Mouse (Mus musculus) gastrocnemius, postnatal 14 days (tissue): ENCODE measurements around the gene Clba1. TPM values are rescaled to one million over a fixed set of nuclear protein-coding genes. Genes with fewer than 3 reads are reported as not detected.

Experiments used
- DNase-seq: peaks from one replicate; pipeline ENCODE4 v3.0.0; 2021; ENCODE audit warnings: mixed read lengths
- intact Hi-C: fragments of 180-260 bp; cut with DNase I; formaldehyde crosslinking; loops from one replicate; pipeline ENCODE4 v1.15.1; 2025; ENCODE audit warnings: low total_unique reads
- total RNA-seq, 2 experiments: library from RNA; stranded (reverse); gene quantifications; 2 replicates each; pipeline ENCODE4 v1.2.3; 2021

The Clba1 gene
- total RNA-seq, 2 experiments from 2014 or later = 0.62 to 0.73 TPM

DNA sequence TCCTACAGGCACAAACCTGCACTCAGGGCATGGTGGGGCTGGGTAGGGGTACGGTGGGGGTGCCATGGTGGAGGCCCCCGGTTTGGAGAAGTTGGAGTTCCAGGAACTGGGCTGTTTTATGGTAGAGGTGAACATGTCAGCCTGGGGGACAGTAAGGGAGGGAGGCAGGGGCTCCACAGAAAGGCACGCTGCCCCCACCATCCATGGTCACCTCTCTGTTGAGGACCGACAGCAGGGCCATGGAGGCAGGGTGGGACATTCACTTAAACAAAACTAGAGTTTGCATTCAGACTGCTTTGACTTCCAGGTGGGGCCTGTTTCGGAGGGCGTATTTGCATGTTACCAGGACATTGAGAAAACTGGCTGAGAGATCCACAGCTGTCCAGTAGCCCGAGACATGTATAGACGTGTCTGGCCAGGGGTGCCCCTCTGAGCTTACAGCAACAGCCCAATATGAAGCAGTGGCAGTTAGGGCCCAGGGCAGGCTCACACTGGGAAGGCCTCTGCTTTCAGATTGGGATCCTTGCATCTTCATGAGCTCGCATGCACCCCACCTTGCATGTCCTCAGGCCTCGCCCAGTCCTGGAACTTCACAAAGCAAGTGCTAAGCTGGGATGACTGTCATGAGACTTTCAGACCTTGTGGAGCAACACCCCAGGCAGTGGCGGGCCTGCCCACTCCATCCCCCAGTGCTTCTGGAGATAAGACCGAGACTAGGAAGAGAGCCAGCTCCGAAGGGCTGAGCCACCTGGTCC lies 15.0 kb upstream of the Clba1 start:
- intact Hi-C loops = no loop called here

DNA sequence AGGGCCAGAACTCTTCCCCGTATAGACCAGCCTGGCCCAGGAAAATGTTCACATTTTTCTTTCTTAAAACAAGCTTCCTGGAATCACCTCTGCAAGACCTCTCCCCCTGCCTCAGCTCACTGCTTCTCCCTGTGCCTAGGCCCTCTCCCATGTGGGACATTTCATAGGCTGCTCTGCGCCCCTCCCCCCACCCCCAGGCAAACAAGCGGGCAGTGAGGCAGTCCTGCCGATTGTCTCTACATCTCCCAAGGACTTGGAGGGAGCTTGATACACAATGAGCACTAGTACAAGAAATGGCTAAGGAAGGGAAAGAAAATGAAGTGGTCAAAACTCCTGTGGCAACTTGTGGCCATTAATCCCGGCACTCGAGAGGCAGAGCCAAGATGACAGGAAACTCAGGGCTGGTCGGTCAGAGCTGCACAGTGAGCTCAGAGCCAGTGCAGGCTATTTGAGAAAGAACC lies 14.4 kb upstream of the Clba1 start:
- intact Hi-C loops = no loop called here
- DNase-seq = no peak

More for the DNA sequence above, 15.0 kb upstream of the Clba1 start:
- DNase-seq = peak; percentile 47

DNA sequence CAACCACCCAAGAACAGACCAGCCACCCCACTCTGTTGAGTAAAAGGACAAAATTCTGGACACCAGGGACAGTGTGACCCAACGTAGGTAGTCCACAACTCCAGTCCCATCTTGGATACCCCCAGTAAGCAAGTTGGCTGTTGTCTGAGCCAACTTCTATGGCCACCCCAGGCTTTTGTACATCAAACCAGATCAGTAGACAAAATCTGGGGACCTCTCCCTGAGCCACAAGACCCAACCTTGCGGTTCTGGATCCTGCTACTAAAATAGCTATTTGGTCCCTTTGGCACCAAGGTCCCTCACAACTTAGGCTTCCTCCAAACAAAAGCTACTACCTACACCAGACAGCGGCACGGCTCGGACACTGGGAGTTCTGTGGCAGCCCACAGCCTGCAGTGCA lies 13.7 kb upstream of the Clba1 start:
- intact Hi-C loops = no loop called here
- DNase-seq = no peak

DNA sequence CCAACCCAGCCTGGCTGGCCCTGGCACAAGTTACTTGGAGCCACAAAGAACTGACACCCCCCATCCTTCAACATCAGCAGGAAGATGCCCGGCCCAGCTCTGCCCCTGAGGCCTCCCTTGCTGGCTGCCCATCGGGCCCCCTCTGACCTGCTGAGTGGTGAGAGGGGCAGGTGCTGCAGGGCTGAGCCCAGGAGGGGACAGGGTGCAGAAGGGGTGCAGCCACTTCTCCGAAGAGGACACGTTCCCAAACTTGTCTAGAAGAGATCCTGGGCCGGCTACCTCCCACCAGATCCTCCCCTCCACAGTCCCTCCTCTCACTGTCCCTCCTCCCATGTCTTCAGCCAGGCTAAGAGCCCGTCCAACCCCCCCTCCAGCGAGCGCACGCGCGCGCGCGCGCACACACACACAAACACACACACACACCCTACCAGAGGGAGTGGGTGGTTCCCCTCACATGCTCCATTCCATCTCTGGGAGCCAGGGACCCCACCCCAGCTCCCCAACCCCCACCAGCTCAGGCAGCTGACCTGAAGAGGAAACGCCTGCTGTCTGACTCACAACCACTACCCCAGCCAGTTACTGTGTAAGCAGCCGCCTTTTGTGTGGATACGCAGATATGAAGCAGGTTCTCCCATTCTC lies 13.2 kb upstream of the Clba1 start:
- DNase-seq = peak; percentile 71
- intact Hi-C loops = no loop called here

DNA sequence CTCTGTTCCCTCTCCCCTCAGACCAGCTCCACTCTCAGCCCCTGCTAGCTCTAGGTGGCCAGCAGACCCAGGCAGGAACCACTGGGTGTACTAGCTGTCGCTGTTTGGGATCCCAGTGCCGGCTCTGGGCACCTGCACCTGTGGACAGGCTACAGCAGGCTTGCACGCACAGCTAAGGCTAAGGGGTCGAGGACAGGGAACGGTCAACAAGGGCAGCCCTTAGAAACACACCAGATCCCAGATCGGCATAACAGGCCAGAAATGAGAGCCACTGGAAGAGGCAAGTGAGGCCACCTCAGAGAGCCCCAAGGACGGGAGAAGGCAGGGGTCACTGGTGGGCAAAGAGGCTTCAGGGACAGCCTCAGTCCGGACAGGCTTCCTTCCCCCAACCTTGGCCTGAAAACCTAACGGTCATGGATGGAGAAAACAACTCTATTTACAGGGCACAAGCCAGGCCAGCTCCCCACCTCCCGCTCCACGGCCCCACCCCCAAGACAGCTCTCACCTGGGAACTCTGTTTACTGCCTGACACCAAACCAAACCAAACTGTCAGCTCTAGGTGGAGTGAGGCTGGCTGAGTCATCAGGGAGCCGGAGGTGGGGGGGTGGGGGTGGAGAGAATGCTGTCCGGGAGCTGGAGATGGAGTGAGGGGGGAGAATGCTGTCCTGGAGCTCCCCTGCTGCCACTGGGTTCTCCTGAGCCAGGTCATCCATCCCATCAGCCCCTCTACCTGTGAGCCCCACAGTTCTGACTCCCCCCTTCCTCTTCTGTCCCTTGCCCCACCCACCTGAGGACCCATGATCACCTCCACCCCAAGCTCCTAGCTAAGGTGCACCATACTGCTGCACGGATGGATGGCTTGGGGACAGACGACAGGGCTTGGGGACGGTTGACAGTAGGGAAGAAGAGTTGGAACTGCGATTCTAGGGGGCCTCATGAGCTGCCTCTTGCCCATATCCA lies 11.9 kb upstream of the Clba1 start:
- intact Hi-C loops = no loop called here
- no peak for DNase-seq

DNA sequence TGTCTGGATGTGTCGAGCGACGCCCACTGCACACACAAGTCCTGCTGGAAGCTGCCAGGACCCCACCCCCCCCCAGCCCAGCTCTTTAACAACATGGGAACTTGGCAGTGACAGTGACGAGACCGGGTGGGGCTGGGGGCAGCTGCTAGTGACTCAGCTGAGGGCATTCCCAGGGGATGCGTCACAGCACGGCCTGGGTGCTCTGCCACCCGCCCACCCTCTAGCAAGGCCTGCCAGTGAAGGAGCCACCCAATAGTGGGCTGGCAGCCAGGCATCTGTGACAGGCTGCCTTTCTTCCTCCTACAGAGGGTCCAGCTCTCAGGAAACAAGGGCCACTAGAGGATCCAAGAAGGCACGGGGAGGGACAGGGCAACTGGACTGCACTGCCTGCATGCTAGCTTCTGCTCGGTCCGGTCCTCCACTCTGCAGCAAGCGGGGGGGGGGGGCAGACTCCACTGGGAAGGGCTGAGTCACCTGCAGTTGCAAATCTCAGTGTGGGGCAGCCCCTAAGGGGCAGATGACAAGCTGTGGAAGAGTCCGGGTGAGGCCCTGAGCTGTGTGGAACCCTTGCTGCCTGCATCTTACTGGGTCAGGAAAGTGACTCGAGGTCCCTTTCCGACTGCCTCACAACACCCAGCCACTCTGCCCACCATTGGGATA lies 10.9 kb upstream of the Clba1 start:
- intact Hi-C loops = no loop called here
- peak; percentile 40 for DNase-seq

DNA sequence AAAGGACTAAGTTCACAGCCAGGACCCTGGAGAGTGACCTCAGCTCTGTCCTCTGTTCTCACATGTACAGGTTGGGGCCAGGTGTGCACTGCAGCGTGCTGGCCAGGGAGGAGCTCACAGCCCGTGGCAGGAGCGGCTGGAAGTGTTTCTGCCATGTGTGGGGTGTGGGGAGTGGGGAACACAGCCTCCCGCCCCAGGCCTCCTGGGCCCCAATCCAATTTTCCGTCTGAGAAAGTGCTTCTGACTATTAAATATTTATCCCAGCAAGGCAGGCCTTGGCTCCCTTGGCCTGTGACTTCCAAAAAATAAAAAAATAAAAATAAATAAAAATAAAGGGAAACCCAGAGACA lies 10.4 kb upstream of the Clba1 start:
- intact Hi-C loops = no loop called here
- peak; percentile 41 for DNase-seq

DNA sequence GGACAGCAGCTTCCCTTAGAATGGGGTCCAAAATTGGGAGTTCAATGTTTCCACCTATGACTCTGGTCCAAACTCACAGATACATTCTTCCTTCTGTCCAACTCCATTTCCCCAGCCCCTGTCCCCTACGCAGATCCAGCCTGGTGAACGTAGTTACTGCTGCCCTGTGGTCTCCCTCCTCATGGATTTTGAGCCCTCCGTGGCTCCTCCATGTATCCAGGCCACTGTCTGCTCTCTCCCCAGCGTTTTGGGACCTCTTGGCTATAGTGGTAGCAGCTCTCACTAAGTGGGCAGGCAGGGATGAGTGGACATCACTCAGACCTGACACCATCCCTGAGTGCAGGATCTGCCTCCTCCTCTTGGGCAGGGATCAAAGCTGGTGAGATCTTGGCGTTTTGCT lies 10.0 kb upstream of the Clba1 start:
- no peak for DNase-seq
- intact Hi-C loops = no loop called here

DNA sequence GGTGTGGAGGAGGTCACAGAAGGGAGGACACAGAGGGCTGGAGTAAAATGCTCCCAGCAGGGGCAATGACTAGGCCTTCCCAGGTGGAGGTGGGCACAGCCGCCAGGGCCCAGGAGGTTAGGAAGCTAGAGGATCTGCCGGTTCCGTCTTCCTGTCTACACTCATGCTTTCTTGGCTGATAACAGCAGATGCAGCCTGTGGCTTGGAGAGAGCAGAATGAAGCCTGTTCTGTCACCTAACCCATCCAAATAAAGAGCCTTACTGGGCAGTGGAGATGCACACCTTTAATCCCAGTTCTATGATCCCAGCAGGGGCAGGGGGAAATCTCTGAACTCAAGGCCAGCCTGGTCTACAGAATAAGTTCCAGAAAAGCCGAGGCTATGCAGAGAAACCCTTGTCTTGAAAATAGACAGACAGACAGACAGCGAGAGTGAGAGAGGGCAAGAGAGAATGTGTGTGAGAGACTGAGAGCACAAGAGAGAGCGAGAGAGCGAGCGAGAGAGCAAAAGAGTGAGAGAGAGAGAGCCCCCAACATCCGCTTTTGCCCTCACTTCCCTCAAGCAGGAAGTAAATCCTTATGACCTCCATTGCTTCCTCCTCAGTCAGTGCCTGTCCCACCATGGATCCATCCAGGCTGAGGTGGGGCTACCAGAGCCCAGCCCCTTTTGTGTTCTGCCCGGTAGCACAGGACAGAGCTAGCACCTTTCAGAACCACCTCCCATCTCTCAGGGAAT lies 9.3 kb upstream of the Clba1 start:
- intact Hi-C loops = no loop called here
- DNase-seq = peak; percentile 4

DNA sequence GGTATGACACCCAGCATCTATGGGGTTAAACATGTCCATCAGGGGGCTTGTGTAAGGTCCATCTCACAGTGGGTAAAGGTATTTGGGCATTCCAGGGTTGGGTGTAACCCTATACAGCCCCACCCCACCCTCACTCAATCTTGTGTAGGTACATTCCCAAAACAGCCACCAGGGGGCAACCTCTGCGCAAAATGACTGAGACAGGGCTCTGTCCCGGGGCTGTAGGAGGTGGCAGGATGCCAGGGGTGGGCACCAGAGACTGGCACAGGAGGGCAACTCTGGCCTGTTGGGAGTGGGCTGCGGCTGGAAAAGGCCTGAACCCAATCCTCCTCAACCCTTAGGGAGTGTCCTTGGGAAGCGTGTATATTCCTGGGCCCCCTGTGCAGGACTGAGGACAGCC lies 8.3 kb upstream of the Clba1 start:
- intact Hi-C loops = loop anchor here (5.0 kb wide), 1 partner anchor 42 kb away; no protein-coding TSS in a partner anchor
- peak; percentile 63 for DNase-seq

DNA sequence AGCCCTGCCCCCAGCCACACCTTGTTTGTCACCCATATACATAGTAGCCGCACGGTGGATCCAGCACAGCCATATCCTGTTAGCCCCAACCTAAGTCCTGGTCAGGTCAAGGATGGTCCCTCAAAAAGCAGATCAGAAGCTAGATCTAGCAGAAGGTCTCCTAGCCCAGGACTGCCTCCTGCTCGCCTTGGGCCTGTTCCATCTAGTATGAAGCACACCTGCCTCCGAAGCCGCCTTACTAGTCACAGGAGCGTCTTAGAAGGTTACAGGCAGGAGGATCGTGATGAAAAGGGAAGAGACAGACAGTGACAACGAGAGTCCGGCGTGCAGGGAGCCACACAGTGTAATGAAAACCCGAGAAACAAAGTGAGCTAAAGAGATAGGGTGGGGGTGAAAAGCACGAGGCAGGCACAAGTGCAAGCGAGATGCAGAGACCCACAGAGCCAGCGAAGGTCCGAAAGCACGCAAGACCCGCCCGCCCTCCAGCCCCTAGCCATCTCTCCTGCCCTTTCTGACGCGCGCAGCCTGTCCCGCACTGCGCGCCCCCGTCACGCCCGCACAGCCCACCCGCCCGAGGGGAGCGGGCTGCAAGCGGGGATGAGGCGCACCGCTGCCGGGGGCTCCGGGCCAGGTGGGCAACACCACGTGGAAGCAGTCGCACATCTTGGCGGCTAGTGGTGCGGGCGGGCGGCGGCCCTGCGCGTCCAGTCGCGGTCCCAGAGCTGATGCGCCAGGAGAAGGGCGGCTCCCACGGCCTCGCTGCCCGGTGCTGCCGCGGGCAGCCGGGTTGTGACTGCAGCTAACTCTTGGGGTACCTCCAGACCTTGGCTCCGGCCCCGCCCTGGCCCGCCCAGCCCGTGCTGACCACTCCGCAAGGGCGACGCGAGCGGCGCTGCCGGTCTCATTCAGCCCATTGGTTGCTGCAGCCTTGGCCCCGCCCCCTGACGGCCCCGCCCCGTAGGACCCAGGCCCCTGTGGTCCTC lies 6.6 kb upstream of the Clba1 start, which contains the start of gene Ahnak2:
Gene Ahnak2, minus strand, starts transcription at position 794 of the 983 bp plus-strand sequence.
- intact Hi-C loops = loop anchor here (5.0 kb wide), 1 partner anchor 40 kb away; no protein-coding TSS in a partner anchor
- DNase-seq = peak; percentile 57

DNA sequence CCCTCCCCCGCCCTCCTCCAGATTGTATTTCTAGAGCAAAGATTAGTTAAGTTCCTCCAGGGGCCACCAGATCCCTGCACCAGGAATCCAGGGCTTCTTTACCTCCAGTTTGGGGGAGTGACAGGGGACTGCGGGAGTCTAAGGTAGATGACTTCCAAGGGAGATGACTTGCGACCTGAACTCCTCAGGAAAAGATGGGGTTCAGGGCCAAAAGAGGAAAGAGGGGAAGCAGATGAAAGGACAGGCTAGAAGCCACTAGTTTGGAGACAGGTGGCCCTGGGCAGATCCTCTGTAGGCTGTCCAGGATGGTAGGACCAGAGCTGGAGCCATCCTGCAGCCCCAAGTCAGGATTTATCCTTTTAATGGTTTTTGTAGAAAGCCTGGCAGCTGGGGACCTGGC lies 5.8 kb upstream of the Clba1 start:
- peak; percentile 3 for DNase-seq
- intact Hi-C loops = loop anchor here (5.0 kb wide), 1 partner anchor 39 kb away; no protein-coding TSS in a partner anchor

DNA sequence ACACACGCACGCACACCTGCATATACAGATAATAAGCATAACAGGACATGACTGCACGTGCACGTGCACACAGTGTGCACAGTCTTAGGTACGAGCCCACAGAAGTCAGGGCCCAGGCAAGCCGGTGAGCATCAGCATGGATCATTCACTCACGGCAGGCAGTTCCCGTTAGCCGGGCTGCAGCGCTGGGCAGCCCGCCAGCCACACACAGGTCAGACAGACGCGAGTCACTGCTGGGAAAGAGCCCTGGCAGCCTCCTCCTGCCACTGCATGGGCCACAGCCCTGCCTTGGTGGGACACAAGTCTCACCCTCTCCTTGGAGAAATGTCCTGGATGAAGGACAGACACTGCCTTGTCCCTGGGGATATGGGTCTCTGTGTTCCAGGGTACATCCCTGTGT lies 4.7 kb upstream of the Clba1 start:
- intact Hi-C loops = loop anchor here (5.0 kb wide), 1 partner anchor 38 kb away; no protein-coding TSS in a partner anchor
- DNase-seq = no peak

DNA sequence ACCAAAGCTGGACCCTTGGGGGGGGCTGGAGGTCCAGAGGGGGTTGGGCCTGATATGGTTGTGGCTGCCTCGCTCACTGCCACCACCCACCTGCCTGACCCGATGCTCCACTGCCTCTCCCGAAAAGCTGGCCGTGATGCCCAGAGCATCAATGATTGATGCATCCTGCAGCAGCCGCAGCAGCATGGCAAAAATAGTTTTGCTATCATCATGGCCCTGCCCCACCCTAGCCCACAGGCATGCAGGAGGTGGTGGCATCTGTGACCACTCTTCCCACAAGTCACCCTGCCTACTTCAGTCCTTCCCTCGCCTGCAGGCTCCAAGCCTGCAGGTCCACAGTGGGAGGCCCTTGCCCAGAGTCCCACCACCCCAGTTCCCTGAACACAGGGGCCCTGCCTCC lies 2.7 kb upstream of the Clba1 start:
- intact Hi-C loops = no loop called here
- no peak for DNase-seq

DNA sequence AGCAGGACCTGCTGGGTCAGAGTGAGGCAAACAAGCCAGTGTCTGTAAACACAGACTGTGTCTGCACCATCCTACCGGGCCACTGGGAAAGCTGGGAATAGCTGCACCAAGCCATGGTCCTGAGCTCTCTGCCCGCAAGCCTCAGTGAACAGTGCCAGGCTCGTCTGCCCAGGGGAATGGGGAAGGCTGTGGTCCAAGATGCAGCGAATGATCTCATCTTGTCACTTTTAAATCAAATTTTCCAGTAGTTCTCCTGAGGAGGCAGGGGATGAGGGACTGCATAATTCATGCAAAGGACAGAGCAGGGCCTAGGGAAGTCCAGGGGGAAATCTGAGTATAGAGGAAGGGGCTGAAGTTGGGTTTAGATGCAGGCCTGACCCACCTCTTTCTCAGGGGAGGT lies 941 bp upstream of the Clba1 start:
- DNase-seq = peak; percentile 4
- intact Hi-C loops = no loop called here

DNA sequence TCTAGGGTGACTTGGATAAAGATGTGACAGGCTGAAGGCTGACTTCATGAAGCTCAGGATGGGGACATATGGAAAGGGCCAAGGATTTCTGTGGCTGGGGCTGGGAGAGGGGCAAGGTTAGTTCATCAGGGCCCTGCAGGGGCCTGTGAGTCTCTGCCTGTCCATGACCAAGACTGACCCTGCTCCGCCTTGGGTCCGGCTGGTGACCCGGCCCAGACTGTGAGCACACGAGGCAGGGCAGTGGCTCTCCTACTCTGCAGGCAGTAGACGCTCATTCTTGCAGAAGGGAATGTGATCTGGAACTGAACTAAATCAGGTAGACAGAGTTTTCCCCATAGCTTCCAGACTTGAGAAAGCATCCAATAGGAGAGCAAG lies 538 bp upstream of the Clba1 start:
- DNase-seq = peak; percentile 7
- intact Hi-C loops = no loop called here

DNA sequence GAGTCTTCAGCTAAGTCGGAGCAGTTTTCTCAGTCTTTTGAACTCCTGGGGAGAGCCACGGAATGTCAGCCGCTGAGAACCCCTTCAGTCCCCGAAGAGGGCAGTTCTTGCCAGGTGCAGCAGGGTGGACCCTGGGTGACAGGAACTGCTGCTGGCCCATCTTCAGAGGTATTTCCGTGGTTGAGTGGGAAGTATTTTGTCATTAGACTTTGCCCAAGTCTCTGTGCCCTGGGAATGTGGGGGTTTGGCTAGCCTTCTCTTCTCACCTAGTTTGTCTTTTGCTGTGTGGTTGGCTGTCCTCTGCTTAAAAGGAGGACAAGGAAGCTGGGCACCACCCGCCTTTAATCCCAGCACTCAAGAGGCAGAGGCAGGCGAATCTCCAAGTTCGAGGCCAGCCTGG lies 904 bp downstream of the Clba1 start:
- DNase-seq = no peak
- intact Hi-C loops = no loop called here
